Mouse (Mus musculus) myocyte (in vitro differentiated cells): ENCODE measurements around the gene Samsn1. TPM values are rescaled to one million over a fixed set of nuclear protein-coding genes. Genes with fewer than 3 reads are reported as not detected.

Experiments used
- H3K27me3 ChIP-seq: one replicate; pipeline ENCODE4 v1.6.1; 2011; ENCODE audit not compliant: control insufficient read depth, insufficient read depth, insufficient read length
- H3K36me3 ChIP-seq: one replicate; pipeline ENCODE4 v1.6.1; 2011; ENCODE audit not compliant: control insufficient read depth, insufficient read depth
- H3K4me2 ChIP-seq: one replicate; pipeline ENCODE4 v1.6.1; 2011; ENCODE audit warnings: low read depth, control low read depth
- H3K4me3 ChIP-seq: one replicate; pipeline ENCODE4 v1.5.1; 2011; ENCODE audit warnings: mild to moderate bottlenecking, control low read depth, moderate library complexity
- H3K79me2 ChIP-seq: one replicate; pipeline ENCODE4 v1.6.1; 2011; ENCODE audit not compliant: control insufficient read depth, insufficient read depth
- H3ac ChIP-seq: one replicate; pipeline ENCODE4 v1.6.1; 2011; ENCODE audit not compliant: control insufficient read depth, insufficient read length
- CEBPB ChIP-seq: IDR thresholded peaks from 2 replicates; pipeline ENCODE4 v1.6.1; 2011; ENCODE audit warnings: mild to moderate bottlenecking, moderate library complexity; ENCODE audit not compliant: poor library complexity, insufficient read depth, severe bottlenecking
- E2F4 ChIP-seq: IDR thresholded peaks from one replicate; pipeline ENCODE4 v1.6.1; 2011; ENCODE audit warnings: mild to moderate bottlenecking, control low read depth, moderate library complexity; ENCODE audit not compliant: insufficient read depth
- MAX ChIP-seq: IDR thresholded peaks from one replicate; pipeline ENCODE4 v1.6.1; 2011; ENCODE audit warnings: low read depth, mild to moderate bottlenecking, control low read depth
- MYOD1 ChIP-seq, 3 experiments: IDR thresholded peaks; one replicate each; pipeline ENCODE4 v1.6.1; 2011; ENCODE audit warnings: control low read depth in 2 of 3, low read depth in 2 of 3, mild to moderate bottlenecking in 2 of 3, moderate library complexity in 1 of 3; ENCODE audit not compliant: insufficient read length in 2 of 3, control insufficient read depth in 1 of 3
- MYOG ChIP-seq, 3 experiments: IDR thresholded peaks; one replicate each; pipeline ENCODE4 v1.6.1; 2011; ENCODE audit warnings: control low read depth in 2 of 3, low read depth in 2 of 3, mild to moderate bottlenecking in 2 of 3; ENCODE audit not compliant: insufficient read length in 2 of 3, control insufficient read depth in 1 of 3, insufficient read depth in 1 of 3
- POLR2A ChIP-seq: IDR thresholded peaks from one replicate; pipeline ENCODE4 v1.6.1; 2011; ENCODE audit warnings: low read depth, mild to moderate bottlenecking, control low read depth, moderate library complexity; ENCODE audit not compliant: insufficient read length
- POLR2AphosphoS2 ChIP-seq: IDR thresholded peaks from one replicate; pipeline ENCODE4 v1.6.1; 2011; ENCODE audit warnings: low read depth, control low read depth; ENCODE audit not compliant: insufficient read length
- REST ChIP-seq: IDR thresholded peaks from one replicate; pipeline ENCODE4 v1.6.1; 2011; ENCODE audit warnings: mild to moderate bottlenecking, control low read depth, moderate library complexity; ENCODE audit not compliant: insufficient read depth, insufficient read length
- SRF ChIP-seq: IDR thresholded peaks from one replicate; pipeline ENCODE4 v1.6.1; 2011; ENCODE audit warnings: low read depth; ENCODE audit not compliant: control insufficient read depth, insufficient read length
- TCF12 ChIP-seq: IDR thresholded peaks from one replicate; pipeline ENCODE4 v1.6.1; 2011; ENCODE audit warnings: mild to moderate bottlenecking, control low read depth; ENCODE audit not compliant: poor library complexity, insufficient read depth, severe bottlenecking
- TCF3 ChIP-seq: IDR thresholded peaks from one replicate; pipeline ENCODE4 v1.6.1; 2011; ENCODE audit warnings: low read depth, control low read depth; ENCODE audit not compliant: insufficient read length
- USF1 ChIP-seq: IDR thresholded peaks from one replicate; pipeline ENCODE4 v1.6.1; 2011; ENCODE audit warnings: low read depth, mild to moderate bottlenecking, control low read depth, moderate library complexity
- polyA plus RNA-seq: library from polyadenylated mRNA; unstranded; fragments of >200 nt; fragmentation: generic; extraction: Trizol; gene quantifications from one replicate; pipeline ENCODE4 v1.2.1, GENCODE M21; 2012; ENCODE audit warnings: missing spikeins

Gene Samsn1
- polyA plus RNA-seq: 0.02 TPM

DNA sequence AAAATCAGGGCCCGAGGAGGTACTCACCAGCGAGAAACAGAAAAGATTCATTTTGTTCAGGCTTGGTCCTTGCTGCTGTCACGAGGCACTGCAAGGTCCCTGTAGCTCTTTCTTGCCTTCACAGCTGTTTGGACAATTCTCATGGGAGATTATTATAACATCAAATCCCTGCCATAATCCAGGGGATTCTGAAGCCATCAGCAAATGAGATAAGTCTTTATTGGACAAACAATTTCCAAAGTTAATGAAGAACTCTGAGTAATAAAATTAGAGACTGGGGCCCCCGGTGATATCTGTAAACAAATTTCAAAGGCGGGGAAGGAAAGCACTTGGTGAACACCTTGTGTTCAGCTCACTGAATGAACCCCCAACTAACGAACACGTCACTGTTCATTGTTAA lies at the start of gene Samsn1:
TSS of gene Samsn1 (minus strand) at position 101 of the 400 bp plus-strand sequence.
- Histone ChIP-seq H3K4me3 (no peak within 1 kb of the TSS), H3K27me3 (no peaks in the 10 kb centered on the region), H3K4me2 (no peak within 1 kb of the TSS), H3ac (no peak within 1 kb of the TSS), H3K36me3 (no peaks in the 10 kb centered on the region), H3K79me2 (no peaks in the 10 kb centered on the region)
- TF ChIP-seq SRF: no peak
- no peak for TF ChIP-seq POLR2AphosphoS2
- TF ChIP-seq E2F4: no peak
- no peak for TF ChIP-seq CEBPB
- TF ChIP-seq MAX: no peak
- TF ChIP-seq USF1: no peak
- TF ChIP-seq POLR2A: no peak
- no peak for TF ChIP-seq TCF3
- no peak for TF ChIP-seq MYOG (IDR thresholded peaks at IDR 0.05; ENCODE audit: control insufficient read depth in 1 of 3, insufficient read depth in 1 of 3, insufficient read length in 2 of 3, low read depth in 2 of 3)
- TF ChIP-seq REST: no peak
- TF ChIP-seq MYOD1 (IDR thresholded peaks at IDR 0.05; ENCODE audit: control insufficient read depth in 1 of 3, insufficient read length in 2 of 3, low read depth in 2 of 3): no peak
- TF ChIP-seq TCF12: no peak

DNA sequence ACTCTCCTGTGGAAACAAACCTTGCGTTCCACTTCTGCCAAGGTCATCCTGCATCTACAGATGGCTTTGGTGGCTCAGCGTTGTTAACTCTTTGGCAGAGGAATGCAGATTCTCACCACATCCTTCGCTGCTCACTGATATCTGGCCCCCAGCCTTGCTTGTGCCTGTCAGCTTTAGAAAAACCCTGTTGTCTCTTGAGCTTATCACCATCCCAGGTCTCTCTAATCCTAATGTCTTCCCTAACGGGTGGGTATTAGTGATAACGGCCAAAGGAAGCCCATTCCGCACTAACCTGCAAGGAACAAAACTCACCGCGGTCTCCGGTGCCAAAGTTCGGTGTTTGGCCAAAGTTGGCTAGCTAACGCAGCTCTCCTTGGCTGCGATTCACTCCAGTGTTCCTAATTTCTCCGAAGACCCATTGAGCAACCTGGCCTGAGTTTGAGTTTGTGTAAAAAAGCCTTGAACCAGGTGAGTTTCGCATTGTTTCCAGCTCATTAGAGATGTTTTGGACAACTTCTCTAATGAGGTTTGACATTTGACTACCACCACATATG lies 44.1 kb upstream of the Samsn1 start:
- Histone ChIP-seq H3K79me2 (no peaks in the 10 kb centered on the region), H3ac (no peak overlapping the region), H3K4me2 (no peak overlapping the region), H3K4me3 (no peak overlapping the region), H3K36me3 (no peaks in the 10 kb centered on the region), H3K27me3 (no peaks in the 10 kb centered on the region)
- no peak for TF ChIP-seq TCF3
- no peak for TF ChIP-seq MAX
- no peak for TF ChIP-seq USF1
- TF ChIP-seq E2F4: no peak
- TF ChIP-seq POLR2A: no peak
- no peak for TF ChIP-seq TCF12

- no peak for TF ChIP-seq MYOD1 (IDR thresholded peaks at IDR 0.05; ENCODE audit: control insufficient read depth in 1 of 3, insufficient read length in 2 of 3, low read depth in 2 of 3)
- TF ChIP-seq TCF12: no peak
- TF ChIP-seq MYOG (IDR thresholded peaks at IDR 0.05; ENCODE audit: control insufficient read depth in 1 of 3, insufficient read depth in 1 of 3, insufficient read length in 2 of 3, low read depth in 2 of 3): no peak
- TF ChIP-seq SRF: no peak
- no peak for TF ChIP-seq E2F4
- no peak for TF ChIP-seq POLR2AphosphoS2
- no peak for TF ChIP-seq TCF3
- Histone ChIP-seq H3K4me2 (no peak overlapping the region), H3ac (no peak overlapping the region), H3K4me3 (no peak overlapping the region), H3K36me3 (no peaks in the 10 kb centered on the region), H3K27me3 (no peaks in the 10 kb centered on the region), H3K79me2 (no peaks in the 10 kb centered on the region)
Observed at GRCm38 (mm10) chr16:76054976-76055375, 32.9 kb upstream of the Samsn1 start.

DNA sequence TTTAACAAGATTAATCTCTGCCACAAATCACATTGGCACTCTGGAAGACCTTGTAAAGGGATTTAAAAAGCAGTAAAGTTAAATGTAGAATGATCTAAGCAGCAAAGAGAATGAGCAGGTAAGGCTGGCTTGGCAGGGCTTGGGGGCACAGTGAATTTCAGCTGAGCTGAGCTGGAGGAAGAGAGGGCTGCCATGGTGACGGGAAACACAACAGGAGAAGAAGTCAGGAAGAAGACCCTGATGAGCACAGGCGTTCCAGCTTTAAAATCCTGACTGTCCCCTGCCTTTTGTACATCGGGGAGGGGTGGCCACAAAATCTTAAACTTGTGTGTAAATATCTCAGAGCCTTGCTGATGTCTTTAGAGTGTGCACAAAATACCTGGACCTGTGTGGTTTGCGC lies 32.0 kb upstream of the Samsn1 start:
- Histone ChIP-seq H3K4me2 (no peak overlapping the region), H3K79me2 (no peaks in the 10 kb centered on the region), H3ac (no peak overlapping the region), H3K4me3 (no peak overlapping the region), H3K27me3 (no peaks in the 10 kb centered on the region), H3K36me3 (no peaks in the 10 kb centered on the region)
- no peak for TF ChIP-seq CEBPB
- no peak for TF ChIP-seq POLR2AphosphoS2
- no peak for TF ChIP-seq MYOD1 (IDR thresholded peaks at IDR 0.05; ENCODE audit: control insufficient read depth in 1 of 3, insufficient read length in 2 of 3, low read depth in 2 of 3)
- TF ChIP-seq USF1: no peak
- TF ChIP-seq SRF: no peak
- no peak for TF ChIP-seq REST
- no peak for TF ChIP-seq POLR2A
- no peak for TF ChIP-seq TCF3
- no peak for TF ChIP-seq MYOG (IDR thresholded peaks at IDR 0.05; ENCODE audit: control insufficient read depth in 1 of 3, insufficient read depth in 1 of 3, insufficient read length in 2 of 3, low read depth in 2 of 3)
- no peak for TF ChIP-seq TCF12
- TF ChIP-seq E2F4: no peak
- TF ChIP-seq MAX: no peak

DNA sequence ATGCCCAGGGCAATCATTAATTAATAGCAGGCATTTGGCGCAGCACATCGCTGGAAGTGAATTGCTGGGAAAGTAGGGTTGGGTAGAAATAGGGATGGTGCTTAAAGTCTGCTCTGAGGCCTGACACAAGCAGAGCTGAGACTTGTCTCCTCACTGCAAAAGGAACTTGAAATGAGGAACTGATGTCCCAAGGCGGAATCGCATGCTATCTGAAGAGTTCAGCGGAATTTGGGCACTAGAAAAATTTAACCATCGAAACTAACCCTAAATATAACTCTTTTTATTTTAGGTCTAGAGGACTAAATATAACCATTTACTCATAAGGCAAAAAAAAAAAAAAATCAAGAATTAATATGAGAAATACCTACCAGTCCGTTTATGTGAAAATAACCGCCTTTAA lies 31.5 kb upstream of the Samsn1 start:
- Histone ChIP-seq H3K36me3 (no peaks in the 10 kb centered on the region), H3K79me2 (no peaks in the 10 kb centered on the region), H3K27me3 (no peaks in the 10 kb centered on the region), H3ac (no peak overlapping the region), H3K4me2 (no peak overlapping the region), H3K4me3 (no peak overlapping the region)
- TF ChIP-seq TCF3: no peak
- TF ChIP-seq MAX: no peak
- TF ChIP-seq E2F4: no peak
- no peak for TF ChIP-seq MYOG (IDR thresholded peaks at IDR 0.05; ENCODE audit: control insufficient read depth in 1 of 3, insufficient read depth in 1 of 3, insufficient read length in 2 of 3, low read depth in 2 of 3)
